Comparison of ENCODE assay signal across 27 mouse cellular contexts in genomic region chr14:123171865-123172264, GRCm38 (mm10).
"Had no signal": no experiment of that assay in that cellular context is flagged by ENCODE, and none has a peak within 500 bp of the region (broad histone marks: within the 10 kb centered on the region; RNA-seq: fewer than 3 reads in every experiment).

No protein-coding gene starts in this region.

- H3K27me3 ChIP-seq: embryonic facial prominence, embryonic 12.5 days; embryonic facial prominence, embryonic 13.5 days; embryonic facial prominence, embryonic 15.5 days; forebrain, embryonic 12.5 days; forebrain, embryonic 13.5 days; forebrain, embryonic 15.5 days had no signal

- DNase-seq: cerebellum, adult 8-10 months; cerebellum, adult 9-10 months; cerebellum, adult 9-11 months; cerebellum, postnatal 10 days; cerebellum, postnatal 14 days; cerebellum, postnatal 25 days; cerebellum, postnatal 36 days; embryo, embryonic 11 days; forebrain, postnatal 0 days; gastrocnemius, postnatal 10 days; gastrocnemius, postnatal 14 days; gastrocnemius, postnatal 25 days; gastrocnemius, postnatal 36 days; heart, adult 11 months; heart, adult 18-20 months; heart, adult 2 months had no signal

- H3K4me3 ChIP-seq: embryonic facial prominence, embryonic 10.5 days; embryonic facial prominence, embryonic 12.5 days; embryonic facial prominence, embryonic 13.5 days; embryonic facial prominence, embryonic 15.5 days; erythroblast, embryonic 14.5 days; forebrain, embryonic 10.5 days; forebrain, embryonic 12.5 days; forebrain, embryonic 13.5 days; forebrain, embryonic 15.5 days; heart, adult 2 months; heart, embryonic 10.5 days had no signal

- H3K27ac ChIP-seq: embryonic facial prominence, embryonic 10.5 days; embryonic facial prominence, embryonic 12.5 days; embryonic facial prominence, embryonic 13.5 days; embryonic facial prominence, embryonic 15.5 days; forebrain, embryonic 10.5 days; forebrain, embryonic 12.5 days; forebrain, embryonic 13.5 days; forebrain, embryonic 15.5 days; heart, adult 2 months; heart, embryonic 10.5 days had no signal

- H3K4me1 ChIP-seq: embryonic facial prominence, embryonic 10.5 days; embryonic facial prominence, embryonic 12.5 days; embryonic facial prominence, embryonic 13.5 days; embryonic facial prominence, embryonic 15.5 days; forebrain, embryonic 10.5 days; forebrain, embryonic 12.5 days; forebrain, embryonic 15.5 days; heart, embryonic 10.5 days had no signal

- H3K4me2 ChIP-seq: embryonic facial prominence, embryonic 12.5 days; embryonic facial prominence, embryonic 13.5 days; embryonic facial prominence, embryonic 15.5 days; forebrain, embryonic 12.5 days; forebrain, embryonic 13.5 days; forebrain, embryonic 15.5 days; heart, embryonic 11.5 days had no signal

- H3K36me3 ChIP-seq: embryonic facial prominence, embryonic 10.5 days; embryonic facial prominence, embryonic 12.5 days; embryonic facial prominence, embryonic 13.5 days; embryonic facial prominence, embryonic 15.5 days; forebrain, embryonic 10.5 days; forebrain, embryonic 12.5 days; forebrain, embryonic 15.5 days; heart, embryonic 10.5 days had no signal
